Mouse (Mus musculus): Measurements from ENCODE around the gene Gm5737. TPM values are rescaled to one million over a fixed set of nuclear protein-coding genes. Genes with fewer than 3 reads are reported as not detected.
A peak's percentile ranks its signal among the peaks of the same experiment; 100 is the strongest.

Gene Gm5737
- polyA plus RNA-seq, 1 experiment, result not detected

GRCm38 (mm10) chr7:120870431-120871008 is 58.4 kb downstream of the Gm5737 start:
- TF ChIP-seq POLR2A (IDR thresholded peaks at IDR 0.05; ENCODE audit: borderline replicate concordance, low read depth, low read length) (0 out of 2 replicates have a peak, but pooled peaks have one; percentile 23), CTCF (IDR thresholded peaks at IDR 0.05; ENCODE audit: low read depth, low read length) (no peak)
- H3K4me1 ChIP-seq (ENCODE audit: control insufficient read depth, insufficient read depth, low read length), result peaks cover 51% of the 10 kb centered on the region
- peak overlapping the region; percentile 97 for H3K27ac ChIP-seq (ENCODE audit: insufficient read depth, low read depth, low read length)
- H3K4me3 ChIP-seq (ENCODE audit: insufficient read depth, low read length), result no peak overlapping the region

GRCm38 (mm10) chr7:120873083-120873482 is 60.9 kb downstream of the Gm5737 start:
- TF ChIP-seq POLR2A (IDR thresholded peaks at IDR 0.05; ENCODE audit: borderline replicate concordance, low read depth, low read length) (no peak), CTCF (IDR thresholded peaks at IDR 0.05; ENCODE audit: low read depth, low read length) (no peak)
- H3K4me1 ChIP-seq (ENCODE audit: control insufficient read depth, insufficient read depth, low read length), result peaks cover 33% of the 10 kb centered on the region
- no peak overlapping the region for H3K4me3 ChIP-seq (ENCODE audit: insufficient read depth, low read length)
- H3K27ac ChIP-seq (ENCODE audit: insufficient read depth, low read depth, low read length), result no peak overlapping the region

DNA sequence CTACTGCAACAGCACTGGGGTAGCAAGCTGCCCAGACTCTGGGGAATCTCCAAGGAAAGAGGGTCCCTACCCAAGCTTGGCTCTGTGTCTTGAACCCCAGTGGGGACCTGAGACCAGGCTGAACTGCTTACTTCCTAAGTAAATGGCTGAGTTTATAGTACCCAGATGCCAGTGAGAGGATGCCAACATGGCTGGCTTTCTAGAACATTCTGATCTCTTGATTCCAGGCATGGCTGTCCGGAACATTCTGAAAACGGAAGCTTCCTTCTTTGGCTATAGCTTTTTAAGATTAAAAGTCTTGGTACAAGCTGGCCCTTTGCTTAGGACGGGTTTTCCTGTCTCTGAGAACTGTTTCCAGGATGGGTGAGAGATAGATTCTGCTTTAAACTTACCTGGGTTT is 61.9 kb downstream of the Gm5737 start:
- TF ChIP-seq CTCF (IDR thresholded peaks at IDR 0.05; ENCODE audit: low read depth, low read length), result no peak
- TF ChIP-seq POLR2A (IDR thresholded peaks at IDR 0.05; ENCODE audit: borderline replicate concordance, low read depth, low read length), result no peak
- no peak overlapping the region for H3K4me3 ChIP-seq (ENCODE audit: insufficient read depth, low read length)
- no peak overlapping the region for H3K27ac ChIP-seq (ENCODE audit: insufficient read depth, low read depth, low read length)
- H3K4me1 ChIP-seq (ENCODE audit: control insufficient read depth, insufficient read depth, low read length), result peaks cover 24% of the 10 kb centered on the region

DNA sequence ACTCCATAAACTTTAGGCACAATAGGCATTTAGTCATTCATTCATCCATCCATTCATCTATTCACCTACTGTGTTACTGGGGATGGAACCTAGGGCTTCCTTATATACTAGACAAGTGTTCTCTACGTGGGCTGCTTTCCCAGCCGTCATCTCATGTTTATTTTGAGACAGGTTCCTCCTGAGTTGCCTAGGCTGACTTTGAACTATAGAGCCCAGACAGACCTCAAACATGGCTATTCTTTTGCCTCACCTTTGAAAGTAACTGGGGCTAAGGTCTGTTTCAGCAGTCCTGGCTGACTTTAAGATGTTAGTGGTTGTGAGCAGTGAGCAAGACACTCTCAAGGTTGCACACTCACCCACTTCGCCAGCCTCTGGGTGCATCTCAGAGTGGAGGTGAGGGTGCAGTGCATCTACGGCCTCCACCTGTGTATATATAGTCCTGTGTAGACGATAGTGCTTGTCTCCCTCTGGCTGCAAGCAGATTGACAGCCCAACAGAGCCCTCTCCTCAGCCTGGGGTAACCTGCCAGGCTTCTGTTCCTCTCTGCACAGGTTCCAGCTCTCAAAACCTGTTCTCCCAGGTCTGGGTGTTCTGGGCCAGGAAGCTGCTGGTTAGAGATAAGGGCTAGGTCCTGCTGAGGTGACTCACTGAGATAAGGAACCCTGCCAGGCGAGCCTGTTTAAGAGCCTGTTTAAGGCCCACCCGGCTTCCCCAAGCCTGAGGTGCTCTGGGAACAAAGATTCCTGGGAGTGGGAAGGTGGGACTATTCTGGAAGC is 62.8 kb downstream of the Gm5737 start:
- H3K4me3 ChIP-seq (ENCODE audit: insufficient read depth, low read length), result no peak overlapping the region
- H3K4me1 ChIP-seq (ENCODE audit: control insufficient read depth, insufficient read depth, low read length), result peaks cover 18% of the 10 kb centered on the region
- TF ChIP-seq POLR2A (IDR thresholded peaks at IDR 0.05; ENCODE audit: borderline replicate concordance, low read depth, low read length) (no peak), CTCF (IDR thresholded peaks at IDR 0.05; ENCODE audit: low read depth, low read length) (no peak)
- no peak overlapping the region for H3K27ac ChIP-seq (ENCODE audit: insufficient read depth, low read depth, low read length)

DNA sequence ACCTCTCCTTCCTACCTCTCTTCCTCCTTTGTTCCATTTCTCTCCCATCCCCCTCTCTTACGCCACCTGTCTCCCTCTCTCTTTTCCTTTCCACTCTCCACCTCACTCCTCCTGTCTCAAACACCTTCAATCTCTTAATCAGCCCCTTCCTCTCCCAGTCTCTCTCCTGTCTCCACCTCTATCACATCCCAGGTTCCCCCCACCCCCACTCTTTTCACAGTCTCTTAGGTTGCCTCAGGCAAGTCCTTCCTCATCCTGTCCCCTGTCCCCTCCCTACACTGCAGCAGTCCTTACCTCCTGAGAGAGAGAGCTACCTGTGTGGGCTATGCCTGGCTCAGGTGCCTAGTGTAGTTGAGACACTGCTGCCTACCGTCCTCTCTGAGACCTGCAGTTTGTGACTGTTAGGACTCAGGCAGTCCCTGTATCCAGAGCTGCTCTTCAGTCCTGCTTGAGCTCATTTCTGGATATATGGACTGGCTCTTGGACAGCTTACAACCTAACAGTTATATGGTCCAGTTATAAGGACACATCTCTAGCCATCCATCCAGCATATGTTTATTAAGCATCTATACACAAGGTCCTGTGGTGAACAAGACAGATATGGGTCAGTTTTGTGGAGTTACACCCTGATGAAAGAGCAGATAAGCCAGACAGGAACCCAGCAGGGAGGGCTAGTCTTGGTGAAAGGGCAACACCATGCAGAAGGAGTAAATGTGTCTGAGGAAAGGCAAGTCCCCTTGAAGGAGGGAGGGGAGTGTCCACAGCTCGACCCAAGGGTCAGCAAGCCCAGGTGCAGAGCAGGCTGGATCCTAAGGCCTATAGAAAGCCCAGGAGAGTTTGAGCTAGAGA is 63.6 kb downstream of the Gm5737 start:
- H3K4me3 ChIP-seq (ENCODE audit: insufficient read depth, low read length), result no peak overlapping the region
- TF ChIP-seq CTCF (IDR thresholded peaks at IDR 0.05; ENCODE audit: low read depth, low read length), result no peak
- TF ChIP-seq POLR2A (IDR thresholded peaks at IDR 0.05; ENCODE audit: borderline replicate concordance, low read depth, low read length), result no peak

GRCm38 (mm10) chr7:120878271-120878670 is 66.1 kb downstream of the Gm5737 start:
- Histone ChIP-seq H3K27ac (ENCODE audit: insufficient read depth, low read depth, low read length) (no peak overlapping the region), H3K4me3 (ENCODE audit: insufficient read depth, low read length) (no peak overlapping the region), H3K4me1 (ENCODE audit: control insufficient read depth, insufficient read depth, low read length) (peaks cover 20% of the 10 kb centered on the region)
- TF ChIP-seq CTCF (IDR thresholded peaks at IDR 0.05; ENCODE audit: low read depth, low read length) (no peak), POLR2A (IDR thresholded peaks at IDR 0.05; ENCODE audit: borderline replicate concordance, low read depth, low read length) (no peak)

More for the DNA sequence above, 63.6 kb downstream of the Gm5737 start:
- H3K4me1 ChIP-seq (ENCODE audit: control insufficient read depth, insufficient read depth, low read length), result peaks cover 14% of the 10 kb centered on the region
- H3K27ac ChIP-seq (ENCODE audit: insufficient read depth, low read depth, low read length), result no peak overlapping the region

DNA sequence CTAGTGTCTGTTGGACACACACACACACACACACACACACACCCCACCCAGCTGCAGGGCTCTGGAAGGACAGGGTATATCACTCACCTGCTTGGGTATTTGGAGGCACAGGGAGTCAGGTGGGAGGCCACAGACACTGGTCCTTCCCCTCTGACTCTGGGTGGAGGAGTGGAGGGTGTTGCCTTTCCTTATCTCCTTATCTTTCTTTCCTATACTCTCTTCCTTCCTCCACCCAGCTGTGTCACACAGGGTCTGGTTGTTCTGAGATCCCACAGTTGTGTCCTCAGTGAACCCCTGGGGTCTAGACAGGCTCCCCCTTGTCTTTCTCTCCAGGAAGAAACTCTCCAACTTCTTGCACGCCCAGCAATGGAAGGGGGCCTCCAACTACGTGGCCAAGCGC is 67.8 kb downstream of the Gm5737 start:
- Histone ChIP-seq H3K4me3 (ENCODE audit: insufficient read depth, low read length) (no peak overlapping the region), H3K27ac (ENCODE audit: insufficient read depth, low read depth, low read length) (no peak overlapping the region), H3K4me1 (ENCODE audit: control insufficient read depth, insufficient read depth, low read length) (peaks cover 31% of the 10 kb centered on the region)
- no peak for TF ChIP-seq POLR2A (IDR thresholded peaks at IDR 0.05; ENCODE audit: borderline replicate concordance, low read depth, low read length)
- no peak for TF ChIP-seq CTCF (IDR thresholded peaks at IDR 0.05; ENCODE audit: low read depth, low read length)

DNA sequence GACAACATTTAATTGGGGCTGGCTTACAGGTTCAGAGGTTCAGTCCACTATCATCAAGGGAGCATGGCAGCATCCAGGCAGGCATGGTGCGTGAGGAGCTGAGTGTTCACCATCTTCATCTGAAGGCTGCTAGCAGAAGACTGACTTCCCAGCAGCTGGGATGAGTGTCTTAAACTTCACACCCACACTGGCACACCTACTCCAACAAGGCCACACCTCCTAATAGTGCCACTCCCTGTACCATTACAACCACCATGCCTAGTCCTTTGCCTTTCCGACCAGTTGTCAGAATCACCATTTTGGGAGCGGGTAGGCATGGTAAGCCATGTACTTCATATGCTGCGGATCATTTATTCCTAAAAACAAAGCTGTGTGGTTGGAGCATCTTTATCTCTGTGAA is 68.6 kb downstream of the Gm5737 start:
- TF ChIP-seq POLR2A (IDR thresholded peaks at IDR 0.05; ENCODE audit: borderline replicate concordance, low read depth, low read length) (no peak), CTCF (IDR thresholded peaks at IDR 0.05; ENCODE audit: low read depth, low read length) (no peak)
- Histone ChIP-seq H3K27ac (ENCODE audit: insufficient read depth, low read depth, low read length) (no peak overlapping the region), H3K4me1 (ENCODE audit: control insufficient read depth, insufficient read depth, low read length) (peaks cover 31% of the 10 kb centered on the region), H3K4me3 (ENCODE audit: insufficient read depth, low read length) (no peak overlapping the region)

Other genes starting within 250 kb of the Gm5737 start
- gene Uqcrc2, start 177.2 kb upstream of the Gm5737 start, polyA plus RNA-seq (2012; ENCODE audit: insufficient read depth, insufficient read length, missing spikeins), result 75.3 and 99.8 TPM in 2 replicates
- 0.37 and 0.42 TPM in 2 replicates for gene Pdzd9, start 142.0 kb upstream of the Gm5737 start, polyA plus RNA-seq (2012; ENCODE audit: insufficient read depth, insufficient read length, missing spikeins)
- gene Mosmo, start 134.7 kb upstream of the Gm5737 start, polyA plus RNA-seq (2012; ENCODE audit: insufficient read depth, insufficient read length, missing spikeins), result 22.2 and 35.0 TPM in 2 replicates
- gene Vwa3a, start 73.0 kb upstream of the Gm5737 start, polyA plus RNA-seq (2012; ENCODE audit: insufficient read depth, insufficient read length, missing spikeins), result not detected in 2 replicates
- gene Eef2k, start 30.5 kb downstream of the Gm5737 start, polyA plus RNA-seq (2012; ENCODE audit: insufficient read depth, insufficient read length, missing spikeins), result 10.4 and 15.1 TPM in 2 replicates
- gene Polr3e, start 105.4 kb downstream of the Gm5737 start, polyA plus RNA-seq (2012; ENCODE audit: insufficient read depth, insufficient read length, missing spikeins), result 9.2 and 9.3 TPM in 2 replicates
- gene Cdr2, start 169.9 kb downstream of the Gm5737 start, polyA plus RNA-seq (2012; ENCODE audit: insufficient read depth, insufficient read length, missing spikeins), result 4.9 and 6.1 TPM in 2 replicates
- 3.3 TPM in 1 of 2 replicates, not detected in the other for gene Mfsd13b, start 170.1 kb downstream of the Gm5737 start, polyA plus RNA-seq (2012; ENCODE audit: insufficient read depth, insufficient read length, missing spikeins)
- 40.7 and 43.4 TPM in 2 replicates for gene Mettl9, start 222.1 kb downstream of the Gm5737 start, polyA plus RNA-seq (2012; ENCODE audit: insufficient read depth, insufficient read length, missing spikeins)

All from bone marrow macrophage, adult 2 months (primary cell).